Mouse (Mus musculus) cortical plate, adult 2 months (tissue): ENCODE results near the gene Hdhd5. TPM values are rescaled to one million over a fixed set of nuclear protein-coding genes. Genes with fewer than 3 reads are reported as not detected.

Source experiments
- H3K27ac ChIP-seq: fragments of 200-500 bp; 2 replicates; pipeline ENCODE4 v1.5.1; 2012; ENCODE audit warnings: low read length, control low read depth, inconsistent platforms; ENCODE audit not compliant: insufficient read depth
- H3K4me1 ChIP-seq: fragments of 200-500 bp; 2 replicates; pipeline ENCODE4 v1.6.1; 2011; ENCODE audit warnings: low read length; ENCODE audit not compliant: control insufficient read depth, insufficient read depth
- H3K4me3 ChIP-seq: fragments of 200-500 bp; 2 replicates; pipeline ENCODE4 v1.5.1; 2011; ENCODE audit warnings: mild to moderate bottlenecking, low read length, control low read depth; ENCODE audit not compliant: insufficient read depth
- CTCF ChIP-seq: fragments of 200-500 bp; IDR thresholded peaks from 2 replicates; pipeline ENCODE4 v1.5.1; 2011; ENCODE audit warnings: mild to moderate bottlenecking, control low read depth, low read length; ENCODE audit not compliant: insufficient read depth; ENCODE audit errors: extremely low read depth
- POLR2A ChIP-seq: fragments of 200-500 bp; IDR thresholded peaks from 2 replicates; pipeline ENCODE4 v1.6.1; 2011; ENCODE audit warnings: mild to moderate bottlenecking, low read length, control low read depth; ENCODE audit not compliant: insufficient read depth; ENCODE audit errors: extremely low read depth
- polyA plus RNA-seq: library from polyadenylated mRNA; depleted of rRNA; stranded (reverse); fragments of >200 nt; gene quantifications from 2 replicates; pipeline ENCODE4 v1.2.3, GENCODE M21; 2012

Gene Hdhd5
- polyA plus RNA-seq, 1 experiment: 45.6 TPM

DNA sequence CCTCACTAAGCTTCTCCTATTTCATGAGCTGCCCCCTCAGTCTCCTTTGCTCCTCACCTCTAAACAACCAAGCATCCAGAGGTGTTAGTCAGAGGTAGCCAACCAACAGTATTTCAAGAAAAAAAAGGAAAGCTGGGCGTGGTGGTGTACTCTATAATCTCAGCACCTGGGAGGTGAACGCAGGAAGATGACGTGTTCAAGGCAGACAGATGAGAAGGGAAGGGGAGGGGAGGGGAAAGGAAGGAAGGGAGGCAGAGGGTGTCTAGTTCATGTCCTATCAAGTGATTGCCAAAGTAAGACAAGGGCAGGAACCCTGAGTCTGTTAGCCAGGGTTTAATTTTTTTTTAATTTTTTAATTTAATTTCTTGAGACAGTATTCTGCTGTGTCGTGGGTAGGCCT lies 22.5 kb downstream of the Hdhd5 start:
- no peak for TF ChIP-seq CTCF
- TF ChIP-seq POLR2A: no peak
- H3K4me1 ChIP-seq: peaks cover 14% of the 10 kb centered on the region
- no peak overlapping the region for H3K4me3 ChIP-seq
- no peak overlapping the region for H3K27ac ChIP-seq

DNA sequence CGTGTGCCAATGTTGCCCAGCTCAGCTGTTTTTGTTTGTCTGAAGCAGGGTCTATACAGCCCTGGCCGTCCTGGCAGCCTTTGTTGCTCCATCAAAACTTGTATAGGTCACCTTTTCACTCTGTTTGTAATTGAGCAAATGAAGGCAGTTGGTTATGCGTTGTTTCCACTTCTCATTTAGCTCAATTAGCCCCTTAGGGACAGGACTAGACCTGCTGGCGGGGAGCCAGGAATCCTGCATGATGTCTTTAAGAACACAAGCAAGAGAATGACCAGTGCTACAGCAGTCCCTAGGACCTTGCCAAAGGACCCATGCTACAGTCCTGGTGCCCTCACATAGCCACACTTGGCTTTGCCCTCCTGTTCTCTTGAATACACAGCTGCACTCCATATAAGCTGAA lies 25.6 kb downstream of the Hdhd5 start:
- TF ChIP-seq POLR2A (no peak), CTCF (no peak)
- H3K4me3 ChIP-seq: no peak overlapping the region
- no peak overlapping the region for H3K27ac ChIP-seq
- peaks cover 10% of the 10 kb centered on the region for H3K4me1 ChIP-seq

DNA sequence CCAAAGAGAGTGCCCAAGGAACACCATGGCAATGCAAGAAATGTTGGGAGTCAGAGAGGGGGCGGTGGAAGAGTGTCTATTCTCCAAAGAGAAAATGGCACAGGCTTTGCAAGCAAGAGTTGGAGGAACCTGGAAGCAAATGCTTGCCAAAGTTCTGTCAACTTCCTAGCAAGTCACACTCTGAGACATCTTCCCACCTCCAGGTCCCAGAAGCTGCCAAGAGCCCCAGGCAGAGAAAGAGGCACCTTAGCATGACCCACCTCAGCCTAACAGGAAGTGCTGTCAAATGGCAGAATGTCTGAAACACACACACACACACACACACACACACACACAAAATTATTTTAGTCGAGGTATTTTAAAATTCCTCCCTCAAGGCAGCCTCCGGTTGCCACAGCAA lies 27.1 kb downstream of the Hdhd5 start:
- no peak overlapping the region for H3K27ac ChIP-seq
- TF ChIP-seq CTCF (no peak), POLR2A (no peak)
- H3K4me1 ChIP-seq: peaks cover 4% of the 10 kb centered on the region; the same call in 1 of the 2 replicates
- no peak overlapping the region for H3K4me3 ChIP-seq

DNA sequence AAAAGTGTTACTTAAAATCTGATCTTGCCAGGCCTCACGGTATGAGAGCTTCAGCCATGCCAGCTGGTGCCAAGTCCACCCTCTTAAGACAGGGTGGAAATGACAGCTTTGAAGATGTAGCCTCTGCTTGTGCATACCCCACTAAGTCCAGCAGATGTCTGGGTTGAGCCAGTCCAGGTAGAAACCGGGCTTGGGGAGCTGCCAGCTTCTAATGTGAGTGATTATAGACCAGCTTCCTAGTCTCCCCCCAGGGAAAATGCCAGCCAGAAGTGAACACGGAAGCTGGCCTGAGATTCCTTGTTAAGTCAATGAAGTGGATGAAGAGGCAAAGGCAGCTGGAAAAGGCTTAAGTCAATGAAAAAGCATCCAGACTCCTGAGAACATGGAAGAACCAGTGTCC lies 34.6 kb downstream of the Hdhd5 start:
- H3K4me1 ChIP-seq: no peaks in the 10 kb centered on the region
- H3K4me3 ChIP-seq: no peak overlapping the region
- H3K27ac ChIP-seq: no peak overlapping the region
- no peak for TF ChIP-seq CTCF
- TF ChIP-seq POLR2A: no peak

DNA sequence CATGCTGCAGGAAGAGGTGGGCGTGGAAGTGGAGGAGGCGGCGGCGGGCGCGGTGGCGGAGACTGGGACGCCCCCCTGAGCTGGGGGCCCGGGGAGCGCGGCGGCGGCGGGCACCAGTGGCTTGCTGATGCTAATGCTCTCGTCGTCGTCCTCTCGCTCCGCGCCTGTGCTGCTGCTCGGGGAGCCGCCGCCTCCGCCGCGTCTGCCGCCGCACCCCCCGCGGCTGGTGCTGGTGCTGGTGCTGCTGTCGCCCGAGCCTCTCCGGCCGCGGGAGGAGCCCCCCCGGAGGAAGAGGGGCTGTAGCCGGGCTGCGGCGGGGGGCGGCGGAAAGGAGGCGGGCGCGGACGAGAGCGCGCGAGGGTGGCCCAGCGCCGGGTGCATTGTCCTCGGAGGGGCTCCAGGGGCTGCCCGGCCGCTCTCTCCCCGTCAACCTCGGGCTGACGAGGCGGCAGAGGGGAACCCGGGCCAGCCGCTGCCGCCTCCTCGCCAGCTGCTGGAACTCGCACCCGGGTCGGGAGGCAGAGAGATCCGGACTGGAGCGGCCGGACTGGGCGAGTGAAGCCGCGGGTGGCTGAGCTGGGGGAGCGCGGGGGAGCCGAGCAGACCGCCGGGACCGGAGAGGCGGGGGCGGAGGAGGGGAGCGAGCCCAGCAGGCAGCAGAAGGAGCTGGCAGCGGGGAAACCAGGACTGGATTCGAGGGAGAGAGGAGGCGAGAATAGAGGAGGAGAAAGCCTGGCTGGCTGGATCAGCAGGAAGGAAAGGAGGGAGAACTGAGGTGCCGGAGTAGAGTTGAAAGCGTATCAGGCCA lies 37.5 kb downstream of the Hdhd5 start, which contains the start of gene Tmem121b:
Tmem121b (minus strand) TSS at position 434 of the 808 bp plus-strand sequence.
- no peaks in the 10 kb centered on the region; the same call in 1 of the 2 replicates for H3K4me1 ChIP-seq
- H3K27ac ChIP-seq: peak within 1 kb of the TSS; percentile 98
- peak within 1 kb of the TSS; percentile 94 for H3K4me3 ChIP-seq
- no peak for TF ChIP-seq CTCF
- TF ChIP-seq POLR2A: peak; percentile 34; the same call in 1 of the 2 replicates

DNA sequence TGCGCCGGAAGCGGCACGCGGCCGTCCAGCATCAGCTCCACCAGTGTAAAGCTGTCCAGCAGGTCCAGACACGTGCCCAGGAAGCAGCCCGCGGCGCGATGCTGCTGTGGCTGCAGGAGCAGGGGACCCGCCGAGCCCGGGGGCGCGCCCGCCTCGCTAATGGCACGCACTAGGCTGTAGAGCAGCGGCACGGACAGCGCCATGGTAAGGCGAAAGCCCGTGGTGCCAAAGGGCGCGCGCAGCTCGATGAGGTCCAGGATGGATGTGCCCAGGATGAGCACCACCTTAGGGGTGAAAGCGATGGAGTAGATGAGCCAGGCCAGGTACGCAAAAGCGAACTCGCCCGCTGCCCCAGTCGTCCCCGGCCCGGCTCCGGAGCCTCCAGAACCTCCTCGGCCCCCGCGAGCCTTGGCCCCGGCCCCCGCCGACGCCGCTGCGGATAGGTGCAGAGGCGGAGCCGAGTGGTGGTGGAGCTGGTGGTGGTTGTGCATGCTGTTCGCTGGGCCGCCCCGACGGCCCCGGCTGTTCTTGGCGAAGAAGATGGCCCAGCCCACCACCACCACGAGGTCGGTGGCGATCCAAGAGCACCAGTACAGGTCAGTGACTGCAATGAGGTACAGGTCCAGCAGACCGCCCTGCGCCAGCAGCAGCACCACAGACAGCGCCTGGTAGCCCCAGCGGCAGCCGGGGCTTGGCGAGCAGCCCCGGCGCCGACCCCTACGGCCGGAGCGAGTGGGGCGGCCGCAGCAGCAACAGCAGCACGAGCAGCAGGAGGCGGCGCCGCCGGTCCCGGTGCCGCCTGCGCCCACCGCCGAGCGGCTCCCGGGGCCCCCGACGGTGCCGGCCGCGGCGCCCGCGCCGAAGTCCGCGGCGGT lies 38.4 kb downstream of the Hdhd5 start:
- Histone ChIP-seq H3K27ac (peak overlapping the region; percentile 98), H3K4me3 (peak overlapping the region; percentile 94), H3K4me1 (no peaks in the 10 kb centered on the region; the same call in 1 of the 2 replicates)
- TF ChIP-seq POLR2A: no peak
- TF ChIP-seq CTCF: no peak

DNA sequence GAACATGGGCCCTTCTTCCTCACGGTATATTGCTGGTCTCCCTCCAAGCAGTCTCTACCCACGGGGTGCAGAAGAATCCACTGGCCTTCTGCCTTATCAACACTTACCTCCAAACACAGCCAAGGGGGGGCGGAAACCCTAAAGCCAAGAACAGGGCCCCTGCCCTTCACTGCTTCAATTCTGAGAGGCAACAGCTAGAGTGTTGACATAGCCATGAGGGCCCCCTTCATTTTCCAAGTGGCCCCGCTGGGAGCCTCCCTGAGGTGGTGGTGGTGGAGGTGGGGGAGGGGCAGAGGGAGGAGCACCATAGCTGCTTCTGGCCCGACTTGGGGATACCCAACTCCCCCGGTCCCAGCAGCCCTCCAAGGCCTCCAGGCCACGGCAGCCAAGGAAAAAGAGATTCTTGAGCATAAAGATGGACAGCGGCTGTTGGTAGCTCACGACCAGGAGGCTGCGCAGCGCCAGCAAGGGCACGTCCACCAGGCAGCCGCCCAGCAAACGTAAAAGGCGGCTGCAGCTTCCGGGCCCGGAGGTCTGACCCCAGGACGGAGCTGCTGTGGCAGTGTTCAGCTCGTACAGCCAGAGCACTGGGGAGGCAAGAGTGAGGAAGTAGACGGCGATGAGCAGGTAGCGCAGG lies 39.1 kb downstream of the Hdhd5 start:
- H3K4me3 ChIP-seq: peak overlapping the region; percentile 94
- H3K27ac ChIP-seq: peak overlapping the region; percentile 98
- TF ChIP-seq CTCF: no peak
- no peak for TF ChIP-seq POLR2A
- no peaks in the 10 kb centered on the region; the same call in 1 of the 2 replicates for H3K4me1 ChIP-seq

DNA sequence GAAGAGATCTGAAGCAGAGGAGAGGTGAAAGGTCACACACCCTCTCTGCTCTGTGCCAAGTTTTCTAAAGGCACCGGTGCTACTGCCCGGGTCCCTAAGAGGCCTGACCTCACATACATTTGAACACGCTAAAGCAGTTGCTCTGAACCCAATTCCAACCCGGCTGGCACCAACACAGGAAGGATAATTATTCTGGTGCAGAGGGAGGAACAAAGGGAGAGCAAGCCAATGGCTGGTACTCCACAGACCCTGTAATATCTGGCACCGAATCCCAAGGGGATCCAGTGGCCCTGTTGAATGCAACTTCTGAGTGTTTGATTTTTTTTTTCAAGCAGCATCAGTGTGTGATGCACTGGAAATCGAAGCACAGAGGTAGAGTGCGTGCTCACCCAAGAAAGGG lies 40.1 kb downstream of the Hdhd5 start:
- Histone ChIP-seq H3K4me1 (no peaks in the 10 kb centered on the region; the same call in 1 of the 2 replicates), H3K27ac (peak overlapping the region; percentile 60; the same call in 1 of the 2 replicates), H3K4me3 (peak overlapping the region; percentile 94)
- no peak for TF ChIP-seq CTCF
- no peak for TF ChIP-seq POLR2A

DNA sequence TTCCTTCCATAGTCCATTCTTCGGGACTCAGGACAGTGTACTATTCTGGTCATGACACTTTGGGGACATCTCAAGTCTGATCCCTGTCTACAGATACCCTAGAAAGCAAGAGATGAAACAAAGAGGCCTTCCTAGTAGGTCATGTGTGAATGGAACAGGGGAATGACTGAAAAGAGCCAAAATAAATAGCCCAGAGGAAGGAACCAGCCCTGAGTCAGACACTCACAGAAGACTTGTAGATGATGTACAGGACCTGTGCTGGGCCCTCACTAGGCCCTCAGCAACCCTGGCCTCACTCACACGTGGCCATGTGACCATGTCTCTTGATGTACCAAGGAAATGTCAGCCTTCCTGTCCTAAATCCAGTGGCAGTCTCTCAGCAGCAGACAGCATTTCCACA lies 41.7 kb downstream of the Hdhd5 start:
- no peak overlapping the region for H3K27ac ChIP-seq
- TF ChIP-seq CTCF (no peak), POLR2A (no peak)
- H3K4me3 ChIP-seq: peak overlapping the region; percentile 94; the same call in 1 of the 2 replicates
- H3K4me1 ChIP-seq: no peaks in the 10 kb centered on the region; the same call in 1 of the 2 replicates

DNA sequence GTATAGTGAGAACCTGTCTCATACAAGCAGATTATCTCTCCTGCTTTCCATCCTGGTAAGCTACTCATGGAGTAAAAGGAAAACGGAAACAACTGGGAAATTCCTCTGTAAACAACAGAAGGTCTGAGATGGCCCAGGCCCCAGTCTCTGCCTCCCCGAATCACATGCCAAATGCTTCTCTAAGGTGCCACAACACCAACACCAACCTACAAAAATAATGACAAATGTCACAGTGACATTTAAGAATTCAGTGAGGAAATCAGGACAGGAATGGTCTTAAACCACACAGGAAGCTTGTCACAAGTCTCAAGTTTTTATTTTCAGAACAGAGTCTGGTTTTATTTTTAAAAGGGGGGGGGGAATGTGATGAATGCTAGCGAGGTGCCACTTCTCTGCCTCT lies 42.5 kb downstream of the Hdhd5 start:
- TF ChIP-seq POLR2A (no peak), CTCF (no peak)
- Histone ChIP-seq H3K4me3 (no peak overlapping the region), H3K4me1 (no peaks in the 10 kb centered on the region; the same call in 1 of the 2 replicates), H3K27ac (no peak overlapping the region)
